Mouse (Mus musculus) retina, adult 2 months (tissue): ENCODE measurements around the gene Chn1.

Experiments
- DNase-seq: peaks from one replicate; pipeline ENCODE4 v3.0.0-alpha.2; 2012; ENCODE audit warnings: low read depth, low spot score

The Chn1 gene

GRCm38 (mm10) chr2:73560899-73561664 is 214.1 kb downstream of the Chn1 start:
- DNase-seq: no peak
